Mouse (Mus musculus) kidney, adult 2 months (tissue): ENCODE results near the gene Cd160.

ENCODE experiments used
- CTCF ChIP-seq: fragments of 200-500 bp; conservative IDR thresholded peaks from 2 replicates; pipeline ENCODE4 v1.5.1; 2011; ENCODE audit warnings: low read depth, mild to moderate bottlenecking, control low read depth, low read length, moderate library complexity, mixed read lengths; ENCODE audit not compliant: insufficient read depth, insufficient read length
- POLR2A ChIP-seq: fragments of 200-500 bp; IDR thresholded peaks from one replicate; pipeline ENCODE4 v1.6.1; 2011; ENCODE audit warnings: low read depth, low read length, control low read depth

GRCm38 (mm10) chr3:96855833-96856232 lies 26.7 kb upstream of the Cd160 start:
- TF ChIP-seq CTCF (no peak), POLR2A (no peak)
